Mouse (Mus musculus) bone marrow, adult 2 months (tissue): ENCODE data around the gene Esrp2. TPM values are rescaled to one million over a fixed set of nuclear protein-coding genes. Genes with fewer than 3 reads are reported as not detected.
A peak's percentile ranks its signal among the peaks of the same experiment; 100 is the strongest.

Experiments
- H3K27ac ChIP-seq: fragments of 200-500 bp; 2 replicates; pipeline ENCODE4 v1.5.1; 2012; ENCODE audit warnings: low read depth, mild to moderate bottlenecking, control low read depth, inconsistent platforms, low read length; ENCODE audit not compliant: control insufficient read depth, poor library complexity, insufficient read depth
- H3K4me1 ChIP-seq: fragments of 200-500 bp; 2 replicates; pipeline ENCODE4 v1.6.1; 2011; ENCODE audit warnings: low read length; ENCODE audit not compliant: control insufficient read depth, insufficient read depth
- H3K4me3 ChIP-seq: fragments of 200-500 bp; replicated peaks from 2 replicates; pipeline ENCODE3; 2011; ENCODE audit warnings: mild to moderate bottlenecking, low read depth, low read length, control low read depth; ENCODE audit not compliant: control insufficient read depth
- CTCF ChIP-seq: fragments of 200-500 bp; IDR thresholded peaks from 2 replicates; pipeline ENCODE4 v1.5.1; 2011; ENCODE audit warnings: low read length, control low read depth; ENCODE audit not compliant: control insufficient read depth, insufficient read depth
- POLR2A ChIP-seq: fragments of 200-500 bp; IDR thresholded peaks from 2 replicates; pipeline ENCODE4 v1.6.1; 2011; ENCODE audit warnings: low read depth, mild to moderate bottlenecking, control low read depth, low read length, borderline replicate concordance; ENCODE audit not compliant: control insufficient read depth
- WGBS: fragments of 180-500 bp; shearing (Covaris S2); methylation state at CpG from one replicate; pipeline ENCODE4 v1.1.7; 2018; 5-methylcytosine and 5-hydroxymethylcytosine counted together
- polyA plus RNA-seq: library from polyadenylated mRNA; stranded (reverse); fragments of >200 nt; gene quantifications from 2 replicates; pipeline ENCODE4 v1.2.4, GENCODE M21; 2011; ENCODE audit warnings: low replicate concordance; ENCODE audit not compliant: missing spikeins, insufficient read depth, insufficient read length

Gene Esrp2
- polyA plus RNA-seq, 1 experiment = not detected

DNA sequence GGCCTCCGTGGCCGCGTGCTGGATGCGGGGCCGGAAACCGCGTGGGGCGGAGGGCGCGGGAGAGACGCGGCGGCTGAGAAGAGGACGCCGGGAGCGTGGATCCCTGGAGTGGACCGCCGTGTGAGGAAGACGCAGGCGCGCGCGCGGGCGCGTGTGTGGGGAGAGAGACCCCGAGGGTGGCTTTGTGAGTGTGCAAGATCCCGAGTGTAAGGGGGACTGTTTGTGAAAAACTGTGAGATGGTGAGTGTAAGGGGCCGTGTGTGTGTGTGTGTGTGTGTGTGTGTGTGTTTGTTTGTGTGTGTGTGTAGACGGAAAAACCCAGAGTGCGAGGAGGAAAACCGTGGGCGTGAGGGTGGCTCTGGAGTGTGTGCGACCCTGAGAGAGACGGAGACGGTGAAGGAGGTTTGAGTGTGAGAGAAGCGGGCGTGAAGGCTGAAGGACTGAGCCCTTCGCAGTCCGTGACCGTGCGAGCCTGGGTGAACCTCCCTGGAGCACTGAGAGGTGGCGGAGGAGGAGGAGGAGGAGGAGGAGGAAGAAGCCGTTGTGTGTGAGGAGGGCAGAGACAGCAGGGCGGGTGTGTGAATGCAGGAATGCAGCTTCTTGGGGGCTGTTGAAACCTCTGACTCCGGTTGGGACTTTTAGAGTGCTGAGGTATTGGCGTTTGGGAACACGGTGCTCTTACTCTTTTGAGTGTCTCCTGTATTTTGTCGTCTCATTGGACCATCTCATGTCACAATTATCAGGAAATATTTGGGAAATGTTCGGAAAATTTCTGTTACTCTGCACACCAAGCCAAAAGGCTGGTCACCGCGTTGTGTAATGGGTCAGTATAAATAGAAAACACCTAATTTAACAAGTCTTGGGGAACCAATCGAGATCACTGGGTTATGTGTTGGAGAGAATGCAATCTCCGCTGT, 32.5 kb upstream of the Esrp2 start:
- Histone ChIP-seq H3K4me3 (peak overlapping the region; percentile 85), H3K27ac (peak overlapping the region; percentile 9; the same call in 1 of the 2 replicates), H3K4me1 (no peaks in the 10 kb centered on the region)
- WGBS = 1% methylated on average over 54 of the region's 54 CpGs
- no peak for TF ChIP-seq CTCF
- no peak for TF ChIP-seq POLR2A

DNA sequence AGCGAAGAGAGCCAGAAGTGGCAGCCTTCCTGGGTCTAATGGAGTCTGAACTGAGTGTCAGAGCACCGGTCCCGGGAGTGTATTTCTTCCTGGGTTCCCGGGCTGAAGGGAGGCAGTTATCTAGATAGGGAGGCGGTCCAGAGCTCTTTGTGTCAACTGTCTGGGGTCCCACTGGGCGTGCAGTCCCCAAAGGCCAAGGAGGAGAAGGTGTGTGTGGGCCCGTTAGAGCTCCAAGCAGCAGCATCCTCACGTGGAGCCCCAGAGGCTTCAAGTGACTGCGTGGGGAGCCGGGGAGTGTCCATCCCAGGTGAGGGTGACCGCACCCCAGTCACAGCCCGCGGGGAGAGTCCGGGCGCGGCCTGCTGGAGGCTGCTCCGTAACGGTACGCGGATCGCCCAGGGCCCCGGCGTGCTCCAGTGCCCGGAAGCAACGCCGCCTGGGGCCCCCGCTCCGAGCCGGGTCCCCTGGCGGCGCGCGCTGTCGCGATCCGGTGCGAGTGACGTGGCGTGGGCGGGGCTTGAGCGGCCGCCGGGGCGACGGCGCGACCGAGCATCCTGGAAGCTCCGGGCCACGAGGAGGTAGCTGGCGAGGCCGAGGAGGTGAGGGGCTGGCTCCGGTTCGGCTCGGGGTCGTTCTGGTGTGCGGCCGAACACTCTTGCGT, 31.7 kb upstream of the Esrp2 start, which contains the start of gene Slc7a6:
Gene Slc7a6, plus strand, starts transcription at position 502 of the 661 bp plus-strand sequence.
- Histone ChIP-seq H3K4me1 (no peaks in the 10 kb centered on the region), H3K4me3 (peak within 1 kb of the TSS; percentile 85), H3K27ac (peak within 1 kb of the TSS; percentile 57; the same call in 1 of the 2 replicates)
- 1% methylated on average over 59 of the region's 59 CpGs for WGBS
- TF ChIP-seq CTCF = no peak
- peak; percentile 50; the same call in 1 of the 2 replicates for TF ChIP-seq POLR2A

DNA sequence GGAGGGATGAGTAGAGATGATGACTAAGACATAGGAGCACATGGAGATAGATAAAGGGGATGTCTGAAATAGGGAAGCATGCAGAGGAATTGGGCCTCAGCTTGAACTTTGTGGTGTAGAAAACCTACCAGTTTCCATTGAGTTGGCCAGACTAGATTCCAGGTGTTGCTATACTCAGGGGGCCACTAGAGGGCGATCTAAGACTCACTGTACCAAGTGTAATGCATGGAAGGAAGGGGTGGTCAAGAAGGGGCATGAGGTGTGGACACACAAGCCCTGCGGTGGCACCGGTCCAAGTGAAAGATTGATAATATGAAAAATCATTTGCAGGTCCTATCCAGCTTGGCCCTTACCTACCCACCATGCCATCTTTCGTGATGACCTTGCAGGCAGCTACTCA, 28.7 kb upstream of the Esrp2 start:
- peak; percentile 57 for TF ChIP-seq CTCF
- TF ChIP-seq POLR2A = no peak
- Histone ChIP-seq H3K4me3 (no peak overlapping the region), H3K4me1 (no peaks in the 10 kb centered on the region), H3K27ac (no peak overlapping the region)
- 35% methylated on average over 4 of the region's 4 CpGs for WGBS

GRCm38 (mm10) chr8:106163251-106163650, 26.5 kb upstream of the Esrp2 start:
- Histone ChIP-seq H3K27ac (no peak overlapping the region), H3K4me1 (no peaks in the 10 kb centered on the region), H3K4me3 (no peak overlapping the region)
- WGBS = 85% methylated on average over 9 of the region's 9 CpGs
- TF ChIP-seq POLR2A = no peak
- no peak for TF ChIP-seq CTCF

GRCm38 (mm10) chr8:106159876-106160275, 23.1 kb upstream of the Esrp2 start:
- WGBS = 92% methylated on average over 6 of the region's 6 CpGs
- H3K4me3 ChIP-seq = no peak overlapping the region

GRCm38 (mm10) chr8:106158381-106158780, 21.6 kb upstream of the Esrp2 start:
- 89% methylated on average over 10 of the region's 10 CpGs for WGBS
- H3K27ac ChIP-seq = no peak overlapping the region
- TF ChIP-seq CTCF (no peak), POLR2A (no peak)
- H3K4me1 ChIP-seq = peaks cover 2% of the 10 kb centered on the region; the same call in 1 of the 2 replicates
- no peak overlapping the region for H3K4me3 ChIP-seq

More at GRCm38 (mm10) chr8:106159876-106160275, 23.1 kb upstream of the Esrp2 start:
- Histone ChIP-seq H3K4me1 (no peaks in the 10 kb centered on the region), H3K27ac (no peak overlapping the region)
- no peak for TF ChIP-seq CTCF
- TF ChIP-seq POLR2A = no peak

GRCm38 (mm10) chr8:106157419-106157818, 20.6 kb upstream of the Esrp2 start:
- TF ChIP-seq CTCF (no peak), POLR2A (no peak)
- Histone ChIP-seq H3K27ac (no peak overlapping the region), H3K4me3 (no peak overlapping the region), H3K4me1 (peaks cover 3% of the 10 kb centered on the region; the same call in 1 of the 2 replicates)
- WGBS = 64% methylated on average over 1 of the region's 1 CpGs

GRCm38 (mm10) chr8:106152876-106153275, 16.1 kb upstream of the Esrp2 start:
- no peak for TF ChIP-seq CTCF
- TF ChIP-seq POLR2A = no peak
- WGBS = 5% methylated on average over 4 of the region's 4 CpGs
- H3K27ac ChIP-seq = no peak overlapping the region
- H3K4me3 ChIP-seq = no peak overlapping the region
- peaks cover 6% of the 10 kb centered on the region for H3K4me1 ChIP-seq
